Mouse (Mus musculus): ENCODE measurements around the gene Ndrg3. TPM values are rescaled to one million over a fixed set of nuclear protein-coding genes. Genes with fewer than 3 reads are reported as not detected.
A peak's percentile ranks its signal among the peaks of the same experiment; 100 is the strongest.
"Not testable (repeated sequence)": the region's sequence is repeated elsewhere in the genome, so short reads cannot be mapped to it uniquely, and the experiment has no call there.

Gene Ndrg3
- polyA plus RNA-seq, 1 experiment, result 197 TPM

GRCm38 (mm10) chr2:156886084-156886631, 105.7 kb downstream of the Ndrg3 start:
- peak; percentile 50 for DNase-seq
- Histone ChIP-seq H3K27me3 (ENCODE audit: control insufficient read depth, insufficient read depth, low read length) (no peaks in the 10 kb centered on the region), H3K4me3 (ENCODE audit: control insufficient read depth, insufficient read depth, low read length) (peak overlapping the region; percentile 85), H3K36me3 (ENCODE audit: control insufficient read depth, insufficient read depth, low read length) (peaks cover 7% of the 10 kb centered on the region; the same call in 1 of the 2 replicates), H3K27ac (ENCODE audit: control insufficient read depth, insufficient read depth, low read length) (peak overlapping the region; percentile 97), H3K4me1 (replicated peaks; ENCODE audit: control insufficient read depth, insufficient read depth, low read length) (peaks cover 44% of the 10 kb centered on the region)
- 3% methylated on average over 10 of the region's 10 CpGs for WGBS
- TF ChIP-seq CTCF (IDR thresholded peaks at IDR 0.05; ENCODE audit: borderline replicate concordance, control insufficient read depth, extremely low read depth, insufficient read depth, low read length, poor library complexity) (no peak), POLR2A (IDR thresholded peaks at IDR 0.05; ENCODE audit: control insufficient read depth, extremely low read depth, insufficient read depth, low read length, poor library complexity) (no peak)

- Histone ChIP-seq H3K4me3 (ENCODE audit: control insufficient read depth, insufficient read depth, low read length) (peak overlapping the region; percentile 85), H3K4me1 (replicated peaks; ENCODE audit: control insufficient read depth, insufficient read depth, low read length) (peaks cover 49% of the 10 kb centered on the region), H3K27ac (ENCODE audit: control insufficient read depth, insufficient read depth, low read length) (peak overlapping the region; percentile 97)
- not testable (repeated sequence) for H3K36me3 ChIP-seq (ENCODE audit: control insufficient read depth, insufficient read depth, low read length); DNase-seq; H3K27me3 ChIP-seq (ENCODE audit: control insufficient read depth, insufficient read depth, low read length)
- 3% methylated on average over 2 of the region's 2 CpGs for WGBS
- 0 out of 2 replicates have a peak, but pooled peaks have one; percentile 25 for TF ChIP-seq POLR2A (IDR thresholded peaks at IDR 0.05; ENCODE audit: control insufficient read depth, extremely low read depth, insufficient read depth, low read length, poor library complexity)
Measured at GRCm38 (mm10) chr2:156885666-156886065, 106.2 kb downstream of the Ndrg3 start.

GRCm38 (mm10) chr2:156884396-156885211, 107.3 kb downstream of the Ndrg3 start:
- 60% methylated on average over 10 of the region's 10 CpGs for WGBS
- DNase-seq, result no peak

GRCm38 (mm10) chr2:156882431-156883001, 109.3 kb downstream of the Ndrg3 start:
- peaks cover 37% of the 10 kb centered on the region for H3K36me3 ChIP-seq (ENCODE audit: control insufficient read depth, insufficient read depth, low read length)
- peak overlapping the region; percentile 94 for H3K27ac ChIP-seq (ENCODE audit: control insufficient read depth, insufficient read depth, low read length)
- 0 out of 2 replicates have a peak, but pooled peaks have one; percentile 14 for TF ChIP-seq CTCF (IDR thresholded peaks at IDR 0.05; ENCODE audit: borderline replicate concordance, control insufficient read depth, extremely low read depth, insufficient read depth, low read length, poor library complexity)
- peak; percentile 83 for TF ChIP-seq POLR2A (IDR thresholded peaks at IDR 0.05; ENCODE audit: control insufficient read depth, extremely low read depth, insufficient read depth, low read length, poor library complexity)
- H3K4me3 ChIP-seq (ENCODE audit: control insufficient read depth, insufficient read depth, low read length), result peak overlapping the region; percentile 48
- H3K4me1 ChIP-seq (replicated peaks; ENCODE audit: control insufficient read depth, insufficient read depth, low read length), result peaks cover 76% of the 10 kb centered on the region
- peak; percentile 88 for DNase-seq
- 2% methylated on average over 10 of the region's 10 CpGs for WGBS
- no peaks in the 10 kb centered on the region for H3K27me3 ChIP-seq (ENCODE audit: control insufficient read depth, insufficient read depth, low read length)

More at GRCm38 (mm10) chr2:156884396-156885211, 107.3 kb downstream of the Ndrg3 start:
- TF ChIP-seq CTCF (IDR thresholded peaks at IDR 0.05; ENCODE audit: borderline replicate concordance, control insufficient read depth, extremely low read depth, insufficient read depth, low read length, poor library complexity), result no peak
- TF ChIP-seq POLR2A (IDR thresholded peaks at IDR 0.05; ENCODE audit: control insufficient read depth, extremely low read depth, insufficient read depth, low read length, poor library complexity), result no peak
- Histone ChIP-seq H3K27ac (ENCODE audit: control insufficient read depth, insufficient read depth, low read length) (peak overlapping the region; percentile 97), H3K4me3 (ENCODE audit: control insufficient read depth, insufficient read depth, low read length) (peak overlapping the region; percentile 85), H3K27me3 (ENCODE audit: control insufficient read depth, insufficient read depth, low read length) (no peaks in the 10 kb centered on the region), H3K36me3 (ENCODE audit: control insufficient read depth, insufficient read depth, low read length) (peaks cover 16% of the 10 kb centered on the region), H3K4me1 (replicated peaks; ENCODE audit: control insufficient read depth, insufficient read depth, low read length) (peaks cover 59% of the 10 kb centered on the region)

- Histone ChIP-seq H3K4me3 (ENCODE audit: control insufficient read depth, insufficient read depth, low read length) (no peak overlapping the region), H3K4me1 (replicated peaks; ENCODE audit: control insufficient read depth, insufficient read depth, low read length) (peaks cover 66% of the 10 kb centered on the region), H3K36me3 (ENCODE audit: control insufficient read depth, insufficient read depth, low read length) (peaks cover 66% of the 10 kb centered on the region), H3K27ac (ENCODE audit: control insufficient read depth, insufficient read depth, low read length) (no peak overlapping the region), H3K27me3 (ENCODE audit: control insufficient read depth, insufficient read depth, low read length) (no peaks in the 10 kb centered on the region)
- DNase-seq, result no peak
- 91% methylated on average over 3 of the region's 3 CpGs for WGBS
- TF ChIP-seq POLR2A (IDR thresholded peaks at IDR 0.05; ENCODE audit: control insufficient read depth, extremely low read depth, insufficient read depth, low read length, poor library complexity), result no peak
- no peak for TF ChIP-seq CTCF (IDR thresholded peaks at IDR 0.05; ENCODE audit: borderline replicate concordance, control insufficient read depth, extremely low read depth, insufficient read depth, low read length, poor library complexity)
Measured at GRCm38 (mm10) chr2:156879541-156879940, 112.3 kb downstream of the Ndrg3 start.

- H3K4me3 ChIP-seq (ENCODE audit: control insufficient read depth, insufficient read depth, low read length), result no peak overlapping the region
- peaks cover 78% of the 10 kb centered on the region for H3K36me3 ChIP-seq (ENCODE audit: control insufficient read depth, insufficient read depth, low read length)
- H3K4me1 ChIP-seq (replicated peaks; ENCODE audit: control insufficient read depth, insufficient read depth, low read length), result peaks cover 52% of the 10 kb centered on the region
- no peaks in the 10 kb centered on the region for H3K27me3 ChIP-seq (ENCODE audit: control insufficient read depth, insufficient read depth, low read length)
- WGBS, result 10% methylated on average over 9 of the region's 9 CpGs
- DNase-seq, result peak; percentile 74
- no peak for TF ChIP-seq POLR2A (IDR thresholded peaks at IDR 0.05; ENCODE audit: control insufficient read depth, extremely low read depth, insufficient read depth, low read length, poor library complexity)
- TF ChIP-seq CTCF (IDR thresholded peaks at IDR 0.05; ENCODE audit: borderline replicate concordance, control insufficient read depth, extremely low read depth, insufficient read depth, low read length, poor library complexity), result no peak
- H3K27ac ChIP-seq (ENCODE audit: control insufficient read depth, insufficient read depth, low read length), result peak overlapping the region; percentile 83
Measured at GRCm38 (mm10) chr2:156877726-156878125, 114.1 kb downstream of the Ndrg3 start.

Other genes starting within 250 kb of the Ndrg3 start
- gene Myl9, start 216.6 kb downstream of the Ndrg3 start, polyA plus RNA-seq (2012; rRNA removed), result 32.3 and 32.4 TPM in 2 replicates
- gene Tgif2, start 152.0 kb downstream of the Ndrg3 start, polyA plus RNA-seq (2012; rRNA removed), result 28.7 and 37.2 TPM in 2 replicates
- 2.3 and 2.8 TPM in 2 replicates for gene 4930518I15Rik, start 134.1 kb downstream of the Ndrg3 start, polyA plus RNA-seq (2012; rRNA removed)
- gene Rab5if, start 128.9 kb downstream of the Ndrg3 start, polyA plus RNA-seq (2012; rRNA removed), result 113 and 160 TPM in 2 replicates
- gene Sla2, start 104.9 kb downstream of the Ndrg3 start, polyA plus RNA-seq (2012; rRNA removed), result 115 and 120 TPM in 2 replicates
- gene Dsn1, start 15.1 kb upstream of the Ndrg3 start, polyA plus RNA-seq (2012; rRNA removed), result 11.9 and 12.3 TPM in 2 replicates
- 5.2 and 5.3 TPM in 2 replicates for gene Soga1, start 87.2 kb upstream of the Ndrg3 start, polyA plus RNA-seq (2012; rRNA removed)
- not detected in 2 replicates for gene Tldc2, start 95.0 kb upstream of the Ndrg3 start, polyA plus RNA-seq (2012; rRNA removed)
- gene Samhd1, start 143.2 kb upstream of the Ndrg3 start, polyA plus RNA-seq (2012; rRNA removed), result 49.9 and 57.1 TPM in 2 replicates
- gene Rbl1, start 212.5 kb upstream of the Ndrg3 start, polyA plus RNA-seq (2012; rRNA removed), result 20.9 and 25.1 TPM in 2 replicates

Measured in thymus, adult 2 months (tissue).